Mouse (Mus musculus) forebrain, embryonic 13.5 days (tissue): ENCODE measurements around the gene Ankrd23. TPM values are rescaled to one million over a fixed set of nuclear protein-coding genes. Genes with fewer than 3 reads are reported as not detected.
A peak's percentile ranks its signal among the peaks of the same experiment; 100 is the strongest.

Experiments
- ATAC-seq: fragments of 200-750 bp; cut with Nextera tagmentation; 2 replicates; pipeline ENCODE4 v1.8.0; 2017
- H3K27ac ChIP-seq: fragments of 300-500 bp; sonication (generic); 2 replicates; pipeline ENCODE4 v1.5.1; 2015; ENCODE audit warnings: inconsistent platforms, mild to moderate bottlenecking, moderate library complexity
- H3K27me3 ChIP-seq: fragments of 300-500 bp; sonication (generic); 2 replicates; pipeline ENCODE4 v1.6.1; 2015; ENCODE audit warnings: mild to moderate bottlenecking, inconsistent platforms
- H3K36me3 ChIP-seq: fragments of 300-500 bp; sonication (generic); 2 replicates; pipeline ENCODE4 v1.6.1; 2015; ENCODE audit warnings: mild to moderate bottlenecking, inconsistent platforms; ENCODE audit not compliant: poor library complexity, severe bottlenecking
- H3K4me1 ChIP-seq: fragments of 300-500 bp; sonication (generic); 2 replicates; pipeline ENCODE4 v1.6.1; 2015; ENCODE audit warnings: inconsistent platforms
- H3K4me2 ChIP-seq: fragments of 300-500 bp; sonication (generic); 2 replicates; pipeline ENCODE4 v1.6.1; 2015; ENCODE audit warnings: inconsistent platforms, mild to moderate bottlenecking, moderate library complexity
- H3K4me3 ChIP-seq: fragments of 300-500 bp; sonication (generic); 2 replicates; pipeline ENCODE4 v1.5.1; 2015; ENCODE audit warnings: mild to moderate bottlenecking, inconsistent platforms
- H3K9ac ChIP-seq: fragments of 300-500 bp; sonication (generic); 2 replicates; pipeline ENCODE4 v1.6.1; 2015; ENCODE audit warnings: mild to moderate bottlenecking, inconsistent platforms
- H3K9me3 ChIP-seq: fragments of 300-500 bp; sonication (generic); replicated peaks from 2 replicates; pipeline ENCODE4 v1.6.1; 2016; ENCODE audit warnings: inconsistent platforms
- WGBS: fragments of 180-500 bp; shearing (Covaris S2); methylation state at CpG from one replicate; pipeline ENCODE4 v1.1.7; 2015; 5-methylcytosine and 5-hydroxymethylcytosine counted together
- polyA plus RNA-seq: library from polyadenylated mRNA; unstranded; fragments of >200 nt; fragmentation: Nextera tagmentation; extraction: Ambion mirVana; gene quantifications from 2 replicates; pipeline ENCODE4 v1.2.1, GENCODE M21; 2015

Ankrd23 gene
- polyA plus RNA-seq, 1 experiment from 2014 or later = 12.3 TPM

GRCm38 (mm10) chr1:36560903-36561302 is 24.2 kb upstream of the Ankrd23 start:
- ATAC-seq = no peak
- Histone ChIP-seq H3K36me3 (no peaks in the 10 kb centered on the region), H3K27ac (no peak overlapping the region), H3K4me3 (no peak overlapping the region), H3K4me1 (peaks cover 9% of the 10 kb centered on the region), H3K9ac (no peak overlapping the region), H3K9me3 (no peaks in the 10 kb centered on the region), H3K4me2 (no peak overlapping the region), H3K27me3 (peaks cover 25% of the 10 kb centered on the region)
- WGBS = 70% methylated on average over 6 of the region's 6 CpGs

DNA sequence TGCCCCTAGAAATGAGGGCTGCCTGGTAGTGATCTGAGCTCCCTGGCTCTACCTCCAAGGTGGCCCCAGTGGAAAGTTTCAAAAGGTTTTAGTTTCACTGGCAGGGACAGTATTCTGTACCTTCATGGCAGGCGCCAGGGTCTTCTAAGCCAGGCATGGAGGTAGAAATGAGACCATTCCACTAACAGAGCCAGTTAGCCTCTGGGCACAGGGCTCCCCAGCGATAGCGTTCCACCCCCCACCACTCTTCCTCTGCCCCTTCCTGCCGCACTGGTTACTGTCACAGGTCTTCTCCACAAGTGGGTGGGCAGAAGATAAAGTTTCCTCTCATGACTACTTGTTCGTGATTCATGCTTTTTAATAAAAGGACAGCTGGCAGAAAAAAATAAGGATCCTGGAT is 23.2 kb upstream of the Ankrd23 start:
- ATAC-seq = no peak
- Histone ChIP-seq H3K9ac (no peak overlapping the region), H3K27me3 (peaks cover 25% of the 10 kb centered on the region), H3K4me1 (peaks cover 19% of the 10 kb centered on the region), H3K27ac (no peak overlapping the region), H3K4me3 (no peak overlapping the region), H3K9me3 (no peaks in the 10 kb centered on the region), H3K36me3 (peaks cover 5% of the 10 kb centered on the region), H3K4me2 (no peak overlapping the region)
- WGBS = 76% methylated on average over 5 of the region's 5 CpGs

GRCm38 (mm10) chr1:36559256-36559655 is 22.6 kb upstream of the Ankrd23 start:
- Histone ChIP-seq H3K9ac (no peak overlapping the region), H3K4me1 (peaks cover 25% of the 10 kb centered on the region), H3K9me3 (no peaks in the 10 kb centered on the region), H3K27me3 (peaks cover 25% of the 10 kb centered on the region), H3K36me3 (peaks cover 12% of the 10 kb centered on the region), H3K4me2 (peak overlapping the region; percentile 99), H3K4me3 (no peak overlapping the region), H3K27ac (no peak overlapping the region)
- ATAC-seq = no peak
- WGBS = 8% methylated on average over 4 of the region's 4 CpGs

DNA sequence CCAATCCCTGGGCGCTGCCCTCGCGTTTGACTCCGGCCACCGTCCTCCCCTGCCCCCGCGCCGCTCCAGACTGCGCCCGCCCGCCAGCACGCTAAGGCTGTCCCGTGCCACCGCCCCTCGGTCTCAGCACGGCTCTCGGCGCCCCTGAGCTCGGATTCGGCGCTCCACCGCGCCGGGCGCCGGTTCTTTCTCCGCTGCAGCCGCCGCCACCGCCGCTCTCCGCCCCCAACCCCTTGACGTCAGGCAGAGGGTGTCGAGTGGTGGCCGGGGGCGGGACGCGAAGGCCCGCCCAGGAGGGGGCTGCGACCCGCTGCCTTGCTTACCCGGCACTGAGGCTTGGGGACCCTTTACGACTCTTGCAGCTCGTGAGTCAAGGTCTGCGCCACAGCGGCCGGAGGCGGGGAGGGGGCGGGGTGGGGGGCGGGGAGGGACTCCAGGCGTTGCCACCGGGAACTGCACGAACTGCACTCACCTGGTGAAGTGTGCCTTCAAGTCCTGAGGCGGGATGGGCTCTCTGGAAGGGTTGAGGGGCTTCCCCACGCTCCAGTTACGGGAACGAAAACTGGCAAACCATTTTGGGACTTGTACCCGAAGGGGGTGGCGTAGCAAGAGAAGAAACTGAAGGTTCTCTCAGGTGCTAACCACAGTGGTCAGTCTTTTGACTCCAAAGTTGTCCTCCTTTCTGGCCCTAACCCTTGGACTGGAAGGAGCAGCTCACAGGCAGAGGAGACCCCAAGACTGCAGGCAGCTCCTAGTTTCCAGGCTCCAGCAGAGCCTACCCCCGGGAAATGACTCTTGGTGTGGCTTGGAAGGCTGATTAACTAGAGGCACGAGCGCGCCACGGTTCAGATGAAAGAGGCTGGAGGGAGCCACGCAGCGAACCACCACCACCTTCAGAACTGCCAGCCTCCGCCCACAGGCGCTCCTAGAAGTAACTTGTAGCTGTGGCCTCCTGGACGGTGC is 21.6 kb upstream of the Ankrd23 start, which contains the start of gene Sema4c:
Gene Sema4c, minus strand, starts transcription at position 319 of the 963 bp plus-strand sequence.
- peaks cover 25% of the 10 kb centered on the region for H3K27me3 ChIP-seq
- WGBS = under 1% methylated on average over 69 of the region's 69 CpGs
- H3K9ac ChIP-seq = peak within 1 kb of the TSS; percentile 99

GRCm38 (mm10) chr1:36557457-36558011 is 20.9 kb upstream of the Ankrd23 start:
- 0% methylated on average over 48 of the region's 48 CpGs for WGBS
- peak overlapping the region; percentile 99 for H3K9ac ChIP-seq
- no peaks in the 10 kb centered on the region for H3K9me3 ChIP-seq
- peak; percentile 62 for ATAC-seq
- peaks cover 29% of the 10 kb centered on the region for H3K36me3 ChIP-seq
- peak overlapping the region; percentile 99 for H3K4me2 ChIP-seq
- peaks cover 23% of the 10 kb centered on the region for H3K27me3 ChIP-seq
- peak overlapping the region; percentile 95 for H3K4me3 ChIP-seq
- H3K27ac ChIP-seq = peak overlapping the region; percentile 99
- peaks cover 35% of the 10 kb centered on the region for H3K4me1 ChIP-seq

More for the DNA sequence above, 21.6 kb upstream of the Ankrd23 start, which contains the start of gene Sema4c:
- peak; percentile 65 for ATAC-seq
- Histone ChIP-seq H3K4me2 (peak within 1 kb of the TSS; percentile 99), H3K4me1 (peaks cover 31% of the 10 kb centered on the region), H3K36me3 (peaks cover 21% of the 10 kb centered on the region), H3K27ac (peak within 1 kb of the TSS; percentile 99), H3K9me3 (no peaks in the 10 kb centered on the region), H3K4me3 (peak within 1 kb of the TSS; percentile 95)

DNA sequence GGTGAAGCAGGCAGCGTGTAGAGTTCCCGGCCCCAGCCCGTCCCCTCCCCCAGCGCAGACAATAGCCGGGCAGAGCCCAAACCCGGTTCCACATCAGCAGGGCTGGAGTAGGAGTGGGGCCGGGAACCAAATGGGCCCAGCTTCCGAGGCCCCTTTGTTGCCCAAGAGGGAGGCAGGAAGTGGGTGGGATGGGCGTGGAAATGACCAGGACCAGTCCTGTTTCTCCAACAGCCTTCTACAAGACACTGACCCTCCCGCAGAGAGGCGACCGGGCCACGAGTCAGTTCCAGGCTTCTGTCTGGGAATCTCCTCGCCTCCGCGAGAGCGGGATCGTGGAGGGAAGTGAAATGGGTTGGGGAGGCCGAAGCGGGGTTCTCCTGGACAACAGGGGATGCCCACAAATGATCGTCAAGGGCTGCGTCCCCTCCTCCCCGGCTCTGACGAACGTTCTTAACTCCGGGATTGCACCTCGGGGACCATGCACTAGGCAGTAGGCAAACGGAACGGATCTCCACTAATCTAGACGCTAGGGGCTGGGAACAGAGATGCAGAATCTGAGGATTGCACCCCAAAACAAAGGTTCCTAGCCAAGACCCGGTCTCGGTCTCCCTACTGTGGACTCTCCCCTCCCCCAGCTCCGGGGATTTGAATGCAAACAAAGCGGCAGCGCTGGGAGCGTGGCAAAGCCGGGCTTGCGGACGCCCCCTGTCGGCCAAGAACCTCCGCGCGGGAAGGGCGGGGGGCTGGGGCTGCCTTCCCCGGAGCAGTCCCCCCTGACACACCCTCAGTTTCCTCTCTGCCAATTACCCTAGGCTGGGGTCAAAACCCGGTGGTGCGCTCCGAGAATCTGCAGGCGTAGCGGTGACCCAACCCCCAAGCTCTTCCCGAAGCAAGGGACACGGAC is 20.1 kb upstream of the Ankrd23 start:
- Histone ChIP-seq H3K4me2 (peak overlapping the region; percentile 99), H3K4me3 (peak overlapping the region; percentile 95), H3K9me3 (no peaks in the 10 kb centered on the region), H3K36me3 (peaks cover 36% of the 10 kb centered on the region), H3K27ac (peak overlapping the region; percentile 99), H3K4me1 (peaks cover 35% of the 10 kb centered on the region), H3K27me3 (peaks cover 17% of the 10 kb centered on the region), H3K9ac (peak overlapping the region; percentile 99)
- peak; percentile 83 for ATAC-seq
- WGBS = under 1% methylated on average over 52 of the region's 52 CpGs

DNA sequence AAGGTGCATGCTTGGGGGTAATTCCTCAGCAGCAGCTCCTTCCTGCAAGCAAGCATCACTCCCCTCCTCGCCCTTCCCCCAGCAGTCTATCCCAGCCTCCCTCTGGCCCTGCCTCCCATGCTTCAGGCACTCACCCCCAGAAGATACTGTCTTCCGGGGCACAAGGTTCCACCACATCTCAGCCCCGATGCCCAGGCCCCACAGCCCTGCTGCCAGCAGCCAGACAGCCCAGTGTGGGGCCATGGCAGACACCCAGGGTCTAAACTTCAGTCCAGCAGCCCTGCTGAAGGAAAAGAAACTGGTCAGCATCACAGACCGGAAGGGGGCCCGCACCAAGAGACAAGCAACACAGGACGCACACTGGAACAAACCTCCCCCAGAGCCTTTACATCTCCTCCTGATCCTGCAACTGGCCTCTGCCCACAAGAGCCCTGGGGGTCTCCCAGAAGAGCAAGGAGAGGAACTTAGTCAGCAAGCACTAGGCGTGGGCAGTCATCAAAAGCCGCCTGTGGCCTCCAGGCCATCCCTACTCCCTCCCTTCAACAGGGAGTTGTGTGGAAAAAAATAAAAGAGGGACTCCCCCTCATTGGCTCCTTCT is 19.2 kb upstream of the Ankrd23 start:
- H3K4me1 ChIP-seq = peaks cover 39% of the 10 kb centered on the region
- peak overlapping the region; percentile 99 for H3K9ac ChIP-seq
- H3K27ac ChIP-seq = peak overlapping the region; percentile 99
- H3K4me2 ChIP-seq = peak overlapping the region; percentile 99
- H3K27me3 ChIP-seq = peaks cover 17% of the 10 kb centered on the region
- no peak for ATAC-seq
- H3K36me3 ChIP-seq = peaks cover 45% of the 10 kb centered on the region
- 5% methylated on average over 8 of the region's 8 CpGs for WGBS
- H3K4me3 ChIP-seq = peak overlapping the region; percentile 95
- no peaks in the 10 kb centered on the region for H3K9me3 ChIP-seq

GRCm38 (mm10) chr1:36554633-36555399 is 18.1 kb upstream of the Ankrd23 start:
- Histone ChIP-seq H3K27me3 (peaks cover 12% of the 10 kb centered on the region), H3K9me3 (no peaks in the 10 kb centered on the region), H3K4me1 (peaks cover 39% of the 10 kb centered on the region), H3K4me3 (peak overlapping the region; percentile 95), H3K4me2 (peak overlapping the region; percentile 99), H3K27ac (peak overlapping the region; percentile 99; the same call in 1 of the 2 replicates), H3K36me3 (peaks cover 56% of the 10 kb centered on the region), H3K9ac (peak overlapping the region; percentile 99)
- no peak for ATAC-seq
- WGBS = 83% methylated on average over 21 of the region's 21 CpGs

GRCm38 (mm10) chr1:36552506-36552905 is 15.8 kb upstream of the Ankrd23 start:
- no peaks in the 10 kb centered on the region for H3K27me3 ChIP-seq
- H3K4me3 ChIP-seq = no peak overlapping the region
- H3K27ac ChIP-seq = no peak overlapping the region
- H3K36me3 ChIP-seq = peaks cover 75% of the 10 kb centered on the region
- no peak for ATAC-seq
- 88% methylated on average over 16 of the region's 16 CpGs for WGBS
- H3K4me1 ChIP-seq = peaks cover 53% of the 10 kb centered on the region
- no peaks in the 10 kb centered on the region for H3K9me3 ChIP-seq
- H3K4me2 ChIP-seq = no peak overlapping the region
- no peak overlapping the region for H3K9ac ChIP-seq

DNA sequence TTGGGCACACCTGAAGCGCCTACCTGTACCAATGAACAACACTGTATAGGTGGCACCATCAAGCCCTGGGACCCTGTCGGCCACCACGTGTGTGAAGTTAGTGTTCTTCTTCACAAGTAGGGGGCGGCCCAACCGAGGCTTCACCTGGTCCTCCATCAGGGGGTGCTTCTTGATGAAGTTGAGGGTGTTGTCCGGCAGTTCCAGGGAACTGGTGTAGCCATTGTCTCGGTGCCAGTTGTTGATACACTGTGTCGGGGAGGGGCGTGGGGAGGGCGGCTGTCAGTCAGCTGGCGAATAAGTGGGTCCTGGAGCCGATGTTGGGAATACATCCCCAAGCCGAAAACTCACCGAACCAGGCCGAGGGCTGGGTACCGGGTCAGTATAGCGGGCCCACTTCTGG is 15.2 kb upstream of the Ankrd23 start:
- H3K36me3 ChIP-seq = peaks cover 75% of the 10 kb centered on the region
- H3K27me3 ChIP-seq = no peaks in the 10 kb centered on the region
- H3K9me3 ChIP-seq = no peaks in the 10 kb centered on the region
- peaks cover 55% of the 10 kb centered on the region for H3K4me1 ChIP-seq
- no peak overlapping the region for H3K27ac ChIP-seq
- H3K4me3 ChIP-seq = no peak overlapping the region
- ATAC-seq = no peak
- H3K4me2 ChIP-seq = no peak overlapping the region
- 90% methylated on average over 17 of the region's 17 CpGs for WGBS
- H3K9ac ChIP-seq = no peak overlapping the region
